Mouse (Mus musculus) spleen, postnatal 36 days (tissue): Measurements from ENCODE around the gene Adal.
"Not testable (repeated sequence)": the region's sequence is repeated elsewhere in the genome, so short reads cannot be mapped to it uniquely, and the experiment has no call there.

Source experiments
- DNase-seq, 2 experiments: peaks; one replicate each; pipeline ENCODE4 v3.0.0; 2022; ENCODE audit warnings: low spot score in 2 of 2, mixed read lengths in 1 of 2

Adal gene

DNA sequence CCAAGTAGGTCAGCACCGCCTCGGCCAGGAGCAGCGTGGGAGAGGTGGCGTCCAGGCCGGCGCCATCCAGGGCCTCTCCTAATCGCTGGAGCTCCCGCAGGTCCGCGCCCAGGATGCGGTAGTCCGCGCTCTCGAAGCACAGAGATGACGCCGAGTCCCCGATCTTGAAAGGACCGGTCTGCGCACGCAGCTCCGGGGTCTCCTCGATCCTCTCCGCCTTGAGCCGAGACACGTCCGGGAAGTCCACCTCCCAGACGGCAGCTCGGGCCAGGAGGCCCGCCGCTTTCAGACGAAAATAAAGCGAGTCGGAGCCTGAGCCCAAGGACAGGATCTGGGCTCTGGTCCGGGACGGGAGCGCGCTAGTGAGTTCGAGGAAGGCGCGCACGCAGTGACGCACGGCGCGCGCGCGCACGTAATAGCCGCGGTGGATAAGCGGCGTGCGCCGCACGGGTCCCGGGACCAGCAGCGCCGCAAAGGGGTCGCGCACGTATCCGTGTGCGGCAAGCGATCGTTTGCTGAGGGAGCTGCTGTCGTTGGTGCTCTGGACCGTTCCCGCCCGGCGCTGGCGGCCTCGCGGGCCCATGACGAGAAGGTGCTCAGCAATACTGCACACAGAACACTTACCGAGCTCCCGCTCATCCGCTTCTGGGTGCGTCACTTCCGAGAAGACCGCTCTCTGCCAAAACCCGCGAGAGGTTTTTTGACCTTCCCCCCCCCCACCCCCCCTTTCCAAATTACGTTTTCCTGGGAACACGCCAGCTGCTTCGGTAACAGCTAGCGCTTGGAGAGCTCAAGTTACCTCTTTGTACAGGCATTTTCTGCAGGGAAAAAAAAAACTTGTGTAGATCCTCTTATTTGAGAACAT, at the start of gene Adal, which contains the start of gene Lcmt2:
TSS of gene Adal (plus strand) at position 411 of the 865 bp plus-strand sequence.
TSS of gene Lcmt2 (minus strand) at position 636 of the 865 bp plus-strand sequence.
- peak; percentile 85 to 87 for DNase-seq

DNA sequence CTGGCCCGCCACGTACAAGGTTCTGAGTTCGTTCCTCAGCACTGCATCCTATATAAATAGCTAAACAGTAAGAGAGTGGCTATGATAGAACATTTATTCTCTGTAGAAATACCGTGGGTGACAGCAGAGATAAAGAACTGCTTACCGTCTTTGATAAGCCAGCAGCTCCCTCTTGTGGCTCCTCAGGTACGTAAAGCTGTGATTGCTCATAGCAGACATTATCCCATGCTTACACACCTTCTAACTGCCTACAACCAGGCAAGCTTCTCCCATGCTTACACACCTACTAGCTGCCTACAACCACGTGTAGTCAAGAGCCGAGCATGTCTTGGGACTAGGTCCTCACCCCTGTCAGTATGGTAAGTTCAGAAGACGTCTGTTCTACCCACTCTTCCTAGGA, 38.2 kb upstream of the Adal start:
- peak; percentile 32 to 40 for DNase-seq

DNA sequence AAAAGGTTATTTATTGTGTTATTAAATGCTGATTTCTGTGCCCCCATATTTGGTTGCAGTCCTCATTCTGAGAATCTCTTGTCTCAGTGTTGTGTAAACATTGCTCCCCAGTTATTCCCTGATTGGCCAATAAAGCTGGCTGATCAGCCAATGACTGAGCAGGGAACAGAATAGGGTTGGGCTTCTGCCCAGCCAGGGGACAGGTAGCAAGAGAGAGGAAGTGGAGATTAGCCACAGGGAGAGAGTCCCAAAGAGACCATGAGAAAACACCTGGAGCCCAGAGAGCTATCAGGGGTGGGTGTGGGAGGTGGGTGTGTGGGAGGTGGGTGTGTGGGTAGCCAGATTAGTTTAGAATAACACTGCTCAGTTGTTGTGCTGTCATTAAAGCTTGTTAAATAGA, 34.3 kb upstream of the Adal start:
- no peak for DNase-seq

DNA sequence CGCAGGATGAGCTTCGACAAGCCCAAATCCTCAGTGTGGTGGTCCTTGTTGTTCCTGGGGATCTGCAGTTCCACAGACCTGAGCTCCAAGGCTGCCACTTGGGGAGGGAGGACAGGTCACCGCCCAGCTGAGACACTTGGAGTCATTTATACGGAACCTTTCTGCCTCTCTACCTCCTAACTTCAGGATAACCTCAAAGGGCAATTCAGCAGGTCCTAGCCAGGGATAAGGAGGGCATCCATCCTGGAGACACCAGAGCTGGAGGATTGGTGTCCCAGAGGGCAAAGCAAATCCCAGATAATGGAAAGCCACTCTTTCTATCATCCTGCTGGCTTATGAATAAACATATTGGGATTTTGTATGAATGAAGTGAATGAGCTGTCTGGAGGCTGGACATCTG, 30.5 kb upstream of the Adal start, which contains the start of gene Tgm7:
TSS of gene Tgm7 (minus strand) at position 101 of the 400 bp plus-strand sequence.
- DNase-seq, result no peak

DNA sequence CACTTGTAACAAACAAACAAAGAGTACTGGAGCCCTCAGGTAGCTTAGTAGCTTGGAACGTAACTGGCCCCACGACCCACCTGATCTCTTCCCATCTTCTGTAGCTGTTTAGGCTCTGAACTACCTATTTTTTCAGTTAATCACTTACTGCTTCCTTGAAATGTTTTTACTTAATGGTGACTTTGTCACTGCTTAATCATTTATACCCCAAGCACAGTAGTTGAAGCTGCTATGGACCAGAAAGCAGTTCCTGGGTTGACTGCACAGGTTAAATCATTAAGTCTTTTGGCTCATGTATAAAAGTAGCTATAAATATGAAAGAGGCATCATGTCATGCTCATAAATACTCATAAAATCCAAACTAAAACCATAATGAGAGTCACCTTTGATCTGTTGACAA, 24.8 kb upstream of the Adal start:
- DNase-seq, result no peak

DNA sequence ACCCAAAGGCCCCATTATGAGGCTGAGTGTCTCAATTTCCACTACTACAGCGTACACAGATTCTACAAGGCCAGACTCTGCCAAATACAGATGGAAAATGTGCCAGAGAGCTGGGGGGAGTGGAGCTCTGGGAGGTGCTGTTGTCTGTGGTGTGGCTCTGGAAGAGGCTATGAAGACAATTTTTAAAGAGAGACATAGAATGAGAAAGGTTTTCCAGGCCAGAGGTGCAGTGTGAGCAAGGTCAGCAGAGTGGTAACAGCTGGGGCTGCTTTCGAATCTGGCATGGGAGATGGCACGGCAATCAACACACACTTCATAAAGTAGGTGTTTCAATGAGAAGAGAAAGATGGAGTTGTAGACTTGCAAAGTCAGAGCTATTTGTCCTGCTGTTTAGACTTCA, 21.0 kb upstream of the Adal start:
- DNase-seq, result no peak

DNA sequence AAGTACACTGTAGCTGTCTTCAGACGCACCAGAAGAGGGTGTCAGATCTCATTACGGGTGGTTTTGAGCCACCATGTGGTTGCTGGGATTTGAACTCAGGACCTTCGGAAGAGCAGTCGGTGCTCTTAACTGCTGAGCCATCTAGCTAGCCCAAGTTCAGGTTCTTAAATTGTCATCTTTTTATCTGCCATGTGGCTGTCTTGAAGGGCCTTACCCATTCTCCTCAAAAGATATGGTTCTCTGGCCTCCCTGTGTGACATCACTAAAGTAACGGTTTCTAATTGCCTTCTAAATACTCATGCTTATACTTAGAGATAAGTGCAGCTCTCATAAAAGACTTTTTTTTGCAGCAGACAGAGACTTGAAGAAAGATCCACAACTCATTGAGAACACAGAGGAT, 13.9 kb upstream of the Adal start:
- not testable (repeated sequence) for DNase-seq

DNA sequence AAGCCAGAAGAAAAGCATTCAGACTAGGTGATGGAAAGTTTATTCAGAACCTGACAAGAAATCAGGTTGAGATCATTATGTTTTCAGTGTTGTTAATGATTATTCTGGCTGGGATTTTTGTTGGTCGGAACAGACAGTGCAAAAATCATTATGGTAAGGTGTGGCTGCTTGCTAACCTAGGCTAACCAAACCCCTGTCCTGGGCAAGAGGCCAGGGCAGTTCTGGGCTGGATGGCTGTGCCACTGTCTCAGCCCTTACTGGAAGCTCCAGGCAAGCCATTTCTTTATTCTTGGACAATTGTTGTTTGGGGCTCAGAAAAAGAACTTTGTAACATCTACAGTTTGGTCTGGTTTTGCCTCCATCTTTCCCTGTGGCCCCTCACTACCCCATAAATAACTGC, 12.7 kb upstream of the Adal start:
- DNase-seq, result no peak

DNA sequence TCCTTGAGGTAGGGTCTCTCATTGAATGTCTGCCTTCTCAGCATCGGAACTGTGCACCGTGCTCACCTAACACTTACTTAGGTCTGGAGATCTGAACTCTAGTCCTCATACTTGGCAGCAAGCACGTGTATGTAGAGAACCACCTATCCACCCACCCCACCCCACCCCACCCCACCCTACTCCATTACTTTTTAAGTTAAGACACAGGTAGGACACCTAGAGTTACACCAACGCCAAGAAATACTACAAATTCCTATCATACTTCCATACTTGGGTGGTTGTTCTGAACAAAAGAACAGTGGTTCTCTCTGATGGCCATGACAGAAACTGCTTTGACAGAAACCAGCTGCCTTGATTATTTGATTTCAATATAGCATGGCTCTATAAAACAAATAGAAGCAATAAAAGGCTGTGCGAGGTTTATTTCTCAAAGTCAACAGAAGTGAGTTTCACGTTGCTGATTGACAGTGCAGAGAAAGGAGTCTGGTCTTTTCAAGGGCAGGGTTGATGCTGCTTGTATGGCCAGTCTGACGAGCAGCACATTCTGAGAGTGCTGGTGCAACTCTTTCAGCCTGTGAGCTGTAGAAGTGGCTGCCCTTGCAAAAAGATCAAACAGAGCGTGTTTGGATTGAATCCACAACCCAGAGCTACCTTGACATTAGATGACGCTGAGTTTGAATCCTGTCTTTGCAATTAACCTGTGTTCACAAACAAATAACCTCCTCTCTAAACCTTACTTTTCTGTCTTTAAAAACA, 11.2 kb upstream of the Adal start:
- no peak for DNase-seq

DNA sequence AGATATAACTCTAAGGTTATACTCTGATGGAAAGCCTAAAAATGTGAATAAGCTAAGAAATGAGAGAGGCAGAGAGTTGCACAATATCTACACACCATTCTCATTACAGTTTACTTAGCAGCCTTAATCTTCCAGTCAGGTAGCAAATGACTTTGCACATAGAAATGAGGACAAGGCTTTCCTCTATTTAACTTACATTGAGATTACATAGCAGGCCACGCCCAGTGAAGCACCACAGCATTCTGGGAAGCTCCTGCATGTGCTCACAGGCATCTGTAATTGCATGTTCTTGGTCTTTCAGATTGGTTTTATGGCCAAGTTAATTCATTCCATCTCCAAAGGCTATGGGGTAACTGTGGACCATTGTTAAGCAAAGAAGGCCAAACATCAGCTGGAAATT, 7.4 kb upstream of the Adal start:
- no peak for DNase-seq

DNA sequence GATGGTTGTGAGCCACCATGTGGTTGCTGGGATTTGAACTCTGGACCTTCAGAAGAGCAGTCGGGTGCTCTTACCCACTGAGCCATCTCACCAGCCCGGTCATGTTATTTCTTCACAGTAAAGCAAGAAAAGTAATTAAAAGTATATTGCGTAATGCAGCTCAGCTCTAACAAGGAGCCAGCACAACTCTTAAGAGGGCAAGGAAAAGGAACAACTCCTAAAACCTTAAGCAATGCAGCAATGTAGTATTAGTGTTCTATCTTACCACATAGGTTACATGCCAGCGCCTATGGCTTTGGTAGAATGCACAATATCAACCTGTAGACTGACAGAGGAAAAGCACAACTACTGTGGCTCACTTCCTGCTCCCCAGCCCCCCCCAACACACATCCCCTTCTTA, 2.9 kb upstream of the Adal start:
- no peak for DNase-seq

DNA sequence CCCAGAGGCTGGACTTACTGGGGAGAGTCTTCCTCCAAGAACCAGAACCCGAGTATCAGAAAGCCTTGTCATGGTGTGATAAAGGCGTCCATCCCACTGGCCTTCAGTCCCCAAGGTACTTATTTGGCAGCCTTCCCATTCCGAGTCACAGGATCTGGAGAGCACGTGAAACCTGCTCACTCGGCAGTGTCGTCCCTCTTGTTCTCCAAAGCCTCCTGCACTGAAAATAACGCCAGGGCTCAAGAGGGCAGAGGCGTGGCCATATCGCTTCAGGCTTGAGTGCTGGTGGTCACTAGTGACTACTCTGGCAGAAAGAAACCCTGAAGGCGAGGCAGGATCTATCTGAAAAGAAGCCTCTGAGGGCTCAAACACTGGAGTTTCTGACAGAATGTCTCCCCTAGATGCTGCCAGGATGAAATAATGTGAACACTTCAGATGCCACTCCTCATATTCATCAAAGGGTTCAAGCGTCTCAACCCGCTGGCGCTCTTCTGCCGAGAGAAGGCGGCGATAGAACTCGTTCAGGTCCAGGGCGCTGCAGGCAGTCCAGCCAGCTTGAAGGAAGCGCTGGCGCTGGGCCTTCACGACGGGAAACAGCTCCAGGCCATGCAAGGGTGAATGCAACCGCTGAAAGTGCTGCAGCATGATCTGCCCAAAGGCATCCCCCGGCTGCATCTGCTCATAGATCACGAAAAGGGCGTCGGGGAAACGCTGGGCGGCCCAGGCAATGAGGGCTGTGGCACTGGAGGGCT, 786 bp upstream of the Adal start:
- DNase-seq, result peak in 1 of 2 experiments; percentile 27

DNA sequence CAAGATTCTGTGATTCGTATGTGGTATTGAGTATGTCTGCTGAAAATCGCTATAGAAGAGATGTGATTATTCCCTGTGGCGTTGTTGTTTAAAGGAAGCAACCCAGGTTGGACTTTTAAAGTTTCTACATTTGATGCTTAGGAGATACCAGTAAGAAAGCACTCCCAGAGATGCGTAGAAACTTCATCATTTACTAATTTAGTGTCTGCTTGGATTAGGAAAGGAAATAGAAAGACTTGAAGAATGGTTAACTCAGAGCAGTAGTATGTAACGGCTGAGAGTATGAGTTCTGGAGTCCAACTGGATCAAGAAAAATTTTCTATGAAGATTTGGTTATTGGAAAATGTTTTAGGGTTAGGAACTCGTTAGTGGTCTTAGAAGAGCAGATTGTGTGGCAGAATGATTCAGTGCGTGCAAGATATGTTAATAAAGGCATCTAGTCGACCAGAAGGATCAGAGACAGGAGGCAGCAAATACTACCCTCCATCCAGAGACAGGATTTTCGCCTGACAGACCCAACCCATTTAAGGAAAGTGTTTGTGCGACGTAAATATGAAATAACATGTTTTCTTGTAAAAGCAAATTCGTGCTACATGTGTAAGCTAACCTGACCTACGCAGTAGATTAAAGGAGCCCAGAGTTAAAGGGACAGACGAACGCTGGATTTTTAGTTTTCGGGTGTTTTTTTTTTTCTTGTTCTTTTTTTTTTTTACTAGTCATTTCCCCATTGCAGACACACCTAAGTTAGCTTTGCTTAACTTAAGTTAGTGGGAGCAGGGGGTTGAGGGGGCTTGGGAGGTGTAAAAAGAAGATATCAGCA, 1.2 kb downstream of the Adal start:
- no peak for DNase-seq

DNA sequence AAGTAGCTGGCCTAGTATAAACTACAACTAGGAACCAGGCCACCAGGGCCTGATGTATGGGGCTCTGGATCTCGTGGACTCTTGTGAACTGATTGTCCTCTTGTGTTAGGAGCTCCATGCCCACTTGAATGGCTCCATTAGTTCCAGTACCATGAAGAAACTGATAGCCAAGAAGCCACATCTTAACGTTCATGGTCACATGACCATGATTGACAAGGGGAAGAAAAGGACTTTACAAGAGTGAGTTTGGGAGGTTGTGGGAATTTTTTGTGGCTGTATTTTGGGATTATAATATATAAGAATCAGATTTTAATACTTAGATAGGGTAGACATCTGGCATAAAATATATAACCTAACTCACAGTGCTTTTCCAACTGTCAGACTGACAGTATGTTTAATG, 2.2 kb downstream of the Adal start:
- DNase-seq, result no peak

DNA sequence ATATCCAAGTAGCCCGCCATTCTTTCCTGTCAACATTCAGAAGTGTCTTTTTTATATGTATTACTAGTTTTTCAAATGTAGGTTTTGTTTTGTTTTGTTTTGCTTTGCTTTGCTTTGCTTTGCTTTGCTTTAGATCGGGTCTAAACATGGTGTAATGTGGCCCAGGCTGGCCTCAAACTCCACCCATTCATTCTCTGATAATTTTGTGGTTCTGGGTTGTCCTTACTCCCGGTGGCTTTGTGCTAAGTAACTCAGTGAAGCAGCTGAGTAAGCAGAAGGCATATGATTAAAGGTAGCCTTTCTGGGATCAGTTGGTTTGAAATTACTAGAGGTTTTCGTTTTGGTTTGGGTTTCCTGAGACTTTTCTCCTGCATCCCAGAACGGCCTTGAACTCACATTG, 9.5 kb downstream of the Adal start:
- no peak for DNase-seq

DNA sequence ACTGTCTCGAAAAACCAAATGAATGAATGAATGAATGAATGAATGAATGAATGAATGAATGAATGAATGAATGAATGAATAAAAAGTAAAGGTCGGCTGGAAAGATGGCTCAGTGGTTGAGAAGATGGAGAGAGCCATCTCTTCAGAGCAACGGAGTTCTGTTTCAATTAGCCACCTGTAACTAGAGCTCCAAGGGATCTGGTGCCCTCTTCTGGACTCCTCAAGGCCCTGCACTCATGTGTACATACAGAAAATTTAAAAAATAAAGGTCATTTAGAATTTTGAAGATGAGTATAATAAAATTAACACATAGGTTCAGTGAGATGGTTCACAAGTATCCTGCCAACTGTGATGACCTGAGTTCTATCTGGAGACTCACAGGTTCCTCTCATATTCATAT, 12.9 kb downstream of the Adal start:
- DNase-seq, result no peak

DNA sequence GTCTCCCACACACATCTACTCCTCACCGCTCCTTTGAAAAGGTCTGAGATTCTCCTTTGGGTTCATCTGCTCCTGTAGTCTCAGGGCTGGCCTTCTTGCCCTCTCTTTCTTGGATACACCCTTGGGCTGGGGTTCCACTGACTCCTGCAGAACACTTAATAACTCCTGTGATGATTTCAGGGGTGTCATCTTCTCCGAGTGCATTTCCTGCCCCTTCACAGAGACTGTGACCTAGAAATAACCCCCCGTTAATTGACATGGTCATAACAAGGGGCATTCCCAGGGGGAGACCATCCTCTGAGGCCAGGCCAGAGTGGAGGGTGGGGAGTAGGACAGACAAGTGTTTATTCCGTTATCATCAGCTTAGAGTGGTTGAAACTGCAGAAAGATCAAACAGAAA, 28.9 kb downstream of the Adal start:
- DNase-seq, result no peak

DNA sequence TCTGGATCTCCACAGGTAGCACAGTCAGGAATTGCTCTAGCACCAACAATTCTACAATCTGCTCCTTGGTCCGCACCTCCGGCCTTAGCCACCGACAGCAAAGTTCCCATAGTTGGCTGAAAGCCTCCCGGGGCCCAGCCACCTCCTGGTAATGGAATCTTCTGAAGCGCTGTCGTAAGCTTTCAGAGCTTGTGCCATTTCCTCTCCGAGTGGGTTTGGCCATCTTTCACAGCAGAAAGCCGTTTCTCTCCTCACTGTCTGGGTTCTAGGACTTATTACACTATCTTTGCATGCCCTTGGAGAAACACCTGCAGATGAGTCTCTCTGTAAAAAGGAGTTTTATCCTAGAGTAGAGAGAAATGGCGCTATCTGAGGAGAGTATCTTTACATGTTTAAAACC, 29.7 kb downstream of the Adal start:
- peak; percentile 14 to 33 for DNase-seq

DNA sequence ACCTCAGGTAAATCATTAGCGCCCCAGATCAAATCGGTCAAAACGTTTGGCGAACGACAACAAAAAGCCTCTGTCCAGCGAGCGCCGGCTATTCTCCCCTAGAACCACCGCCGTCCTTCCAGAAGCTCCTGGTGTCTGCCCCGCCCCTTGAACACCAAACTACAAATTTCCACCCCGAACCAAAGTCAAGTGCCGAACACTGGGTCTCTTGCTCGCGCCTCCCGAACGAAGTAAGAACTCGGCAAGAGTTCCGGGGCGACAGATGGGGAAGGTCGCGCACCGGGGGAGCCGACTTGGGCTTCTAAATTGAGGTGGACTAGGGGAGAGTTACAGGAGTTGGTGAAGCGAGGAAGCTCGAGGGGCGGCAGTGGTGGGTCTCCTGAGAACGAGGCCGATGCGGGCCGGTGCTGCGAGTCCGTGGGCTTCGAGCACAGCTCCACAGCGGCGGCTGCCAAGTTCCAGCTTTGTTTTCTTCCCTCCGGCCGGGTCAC, 30.3 kb downstream of the Adal start, which contains the start of gene Tubgcp4:
TSS of gene Tubgcp4 (plus strand) at position 174 of the 491 bp plus-strand sequence.
- DNase-seq, result peak; percentile 34 to 54

DNA sequence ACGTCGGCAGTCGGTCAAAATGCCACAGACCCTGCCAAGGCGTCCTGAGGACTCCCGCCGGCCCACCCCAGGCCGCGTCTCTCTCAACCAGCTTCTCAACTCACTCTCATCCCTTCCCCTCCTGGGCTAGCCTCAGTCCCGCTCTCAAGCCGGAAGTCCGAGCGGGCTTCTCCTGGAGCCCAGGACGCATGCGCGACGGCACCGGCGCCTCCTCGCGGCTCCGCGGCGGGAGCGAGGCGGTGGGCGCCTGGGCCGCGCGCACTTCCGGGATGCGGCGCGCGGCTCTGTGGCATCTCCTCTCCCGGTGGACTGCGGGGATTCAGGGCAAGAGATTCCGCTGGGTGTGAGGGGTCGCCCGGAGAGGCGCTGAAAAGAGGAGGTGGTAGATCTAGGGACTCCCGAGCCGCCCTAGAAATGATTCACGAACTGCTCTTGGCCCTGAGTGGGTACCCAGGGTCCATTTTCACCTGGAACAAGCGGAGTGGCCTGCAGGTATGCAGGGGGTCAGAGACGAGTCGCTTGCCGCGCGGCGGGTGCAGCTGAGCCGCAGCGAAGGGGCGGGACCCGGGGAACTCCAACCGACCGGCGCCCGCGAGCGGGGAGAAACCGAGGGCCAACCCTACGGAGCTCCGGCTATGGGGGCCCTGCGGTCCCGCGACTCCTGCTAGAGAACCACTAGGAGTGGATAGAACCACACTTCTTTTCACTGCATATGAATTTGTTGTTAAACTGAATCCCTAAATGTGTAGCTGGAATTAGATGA, 30.9 kb downstream of the Adal start, which contains the start of gene Zscan29:
TSS of gene Zscan29 (minus strand) at position 146 of the 763 bp plus-strand sequence.
- peak; percentile 91 to 92 for DNase-seq
